Mouse (Mus musculus) lung, embryonic 15.5 days (tissue): Measurements from ENCODE around the gene Gstp1. TPM values are rescaled to one million over a fixed set of nuclear protein-coding genes. Genes with fewer than 3 reads are reported as not detected.
"Not testable (repeated sequence)": the region's sequence is repeated elsewhere in the genome, so short reads cannot be mapped to it uniquely, and the experiment has no call there.

ENCODE experiments used
- ATAC-seq: fragments of 200-750 bp; cut with Nextera tagmentation; 2 replicates; pipeline ENCODE4 v1.8.0; 2017; ENCODE audit warnings: moderate number of reproducible peaks, borderline replicate concordance; ENCODE audit not compliant: low FRiP score, low TSS enrichment; ENCODE audit errors: extremely low read depth
- H3K27ac ChIP-seq: fragments of 300-500 bp; sonication (generic); 2 replicates; pipeline ENCODE4 v1.5.1; 2015; ENCODE audit warnings: moderate library complexity, mild to moderate bottlenecking, inconsistent platforms
- H3K27me3 ChIP-seq: fragments of 300-500 bp; sonication (generic); 2 replicates; pipeline ENCODE4 v1.6.1; 2015; ENCODE audit warnings: inconsistent platforms
- H3K36me3 ChIP-seq: fragments of 300-500 bp; sonication (generic); 2 replicates; pipeline ENCODE4 v1.6.1; 2015; ENCODE audit warnings: inconsistent platforms
- H3K4me1 ChIP-seq: fragments of 300-500 bp; sonication (generic); 2 replicates; pipeline ENCODE4 v1.6.1; 2015; ENCODE audit warnings: inconsistent platforms
- H3K4me2 ChIP-seq: fragments of 300-500 bp; sonication (generic); 2 replicates; pipeline ENCODE4 v1.6.1; 2015; ENCODE audit warnings: inconsistent platforms, mild to moderate bottlenecking, moderate library complexity
- H3K4me3 ChIP-seq: fragments of 300-500 bp; sonication (generic); 2 replicates; pipeline ENCODE4 v1.5.1; 2015; ENCODE audit warnings: mild to moderate bottlenecking, inconsistent platforms
- H3K9ac ChIP-seq: fragments of 300-500 bp; sonication (generic); 2 replicates; pipeline ENCODE4 v1.6.1; 2015; ENCODE audit warnings: inconsistent platforms
- H3K9me3 ChIP-seq: fragments of 300-500 bp; sonication (generic); 2 replicates; pipeline ENCODE4 v1.6.1; 2016; ENCODE audit warnings: inconsistent platforms
- WGBS: fragments of 180-500 bp; shearing (Covaris S2); methylation state at CpG from one replicate; pipeline ENCODE4 v1.1.7; 2015; 5-methylcytosine and 5-hydroxymethylcytosine counted together
- polyA plus RNA-seq: library from polyadenylated mRNA; unstranded; fragments of >200 nt; fragmentation: Nextera tagmentation; extraction: Ambion mirVana; gene quantifications from 2 replicates; pipeline ENCODE4 v1.2.1, GENCODE M21; 2015

Gene Gstp1
- polyA plus RNA-seq, 1 experiment from 2014 or later, result 470 TPM

DNA sequence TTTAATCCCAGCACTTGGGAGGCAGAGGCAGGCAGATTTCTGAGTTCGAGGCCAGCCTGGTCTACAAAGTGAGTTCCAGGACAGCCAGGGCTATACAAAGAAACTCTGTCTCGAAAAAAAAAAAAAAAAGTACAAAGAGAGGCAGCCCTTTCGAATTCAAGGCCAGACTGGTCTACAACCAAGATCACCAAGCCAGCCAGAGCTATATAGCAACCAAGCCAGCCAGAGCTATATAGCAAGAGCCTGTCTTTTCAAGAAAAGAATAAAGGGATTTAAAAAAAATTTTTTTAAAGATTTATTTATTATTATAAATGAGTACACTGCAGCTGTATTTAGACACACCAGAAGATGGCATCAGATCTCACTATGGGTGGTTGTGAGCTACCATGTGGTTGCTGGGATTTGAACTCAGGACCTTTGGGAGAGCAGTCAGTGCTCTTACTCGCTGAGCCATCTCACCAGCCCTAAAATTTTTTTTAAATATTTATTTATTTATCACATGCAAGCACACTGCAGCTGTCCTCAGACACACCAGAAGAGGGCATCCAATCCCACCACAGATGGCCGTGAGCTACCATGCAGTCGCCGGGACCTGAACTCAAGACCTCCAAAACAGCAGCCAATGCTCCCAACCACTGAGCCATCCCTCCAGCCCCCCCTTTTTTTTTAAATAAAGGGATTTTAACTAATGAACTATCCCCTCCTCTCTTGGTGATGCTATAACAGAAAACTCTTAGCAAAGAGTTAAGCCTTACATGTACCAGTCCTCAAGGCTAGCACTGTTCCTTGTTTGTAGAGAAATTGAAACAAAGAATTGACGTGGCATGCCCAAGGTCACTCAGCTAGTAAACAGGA lies 22.5 kb upstream of the Gstp1 start:
- not testable (repeated sequence) for ATAC-seq, H3K4me3 ChIP-seq, H3K4me2 ChIP-seq, H3K4me1 ChIP-seq, H3K36me3 ChIP-seq, H3K27ac ChIP-seq, H3K9ac ChIP-seq, H3K27me3 ChIP-seq, H3K9me3 ChIP-seq
- WGBS, result 82% methylated on average over 8 of the region's 8 CpGs

DNA sequence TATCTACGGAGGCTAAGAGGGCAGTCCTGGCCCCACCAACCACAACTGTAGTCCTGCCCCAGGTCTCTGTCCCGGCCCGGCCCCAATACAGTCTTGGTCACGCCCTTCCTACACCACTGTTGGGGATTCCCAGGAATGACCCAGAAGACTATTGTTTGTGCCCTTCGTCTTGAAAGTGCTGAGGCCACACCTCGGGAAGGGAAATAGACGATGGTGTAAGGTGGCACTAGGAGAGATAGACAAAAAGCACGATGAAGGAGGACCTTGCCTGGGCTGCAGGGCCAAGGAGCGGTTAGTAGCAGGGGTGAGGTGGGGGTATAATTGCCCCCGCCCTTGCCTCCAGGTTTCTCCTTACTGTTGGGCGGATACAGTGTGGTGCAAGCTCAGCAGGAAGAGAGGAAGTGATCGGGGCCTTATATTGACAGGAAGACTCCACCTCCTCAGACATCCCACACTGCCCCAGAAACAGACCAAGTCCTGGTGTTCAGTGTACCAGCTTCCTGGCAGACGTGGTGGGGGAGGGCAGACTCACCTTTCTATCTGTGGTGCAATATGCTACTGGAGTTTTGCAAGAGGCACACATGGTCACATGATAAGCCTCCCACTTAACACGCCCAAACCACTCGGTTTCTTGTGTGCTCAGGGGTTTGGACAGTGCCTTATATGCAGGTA lies 21.4 kb upstream of the Gstp1 start, which contains the start of gene Gstp3:
Gstp3 (minus strand) TSS at position 501 of the 672 bp plus-strand sequence.
- Histone ChIP-seq H3K9me3 (no peaks in the 10 kb centered on the region), H3K27ac (no peak within 1 kb of the TSS), H3K36me3 (no peaks in the 10 kb centered on the region), H3K4me1 (no peaks in the 10 kb centered on the region), H3K9ac (no peak within 1 kb of the TSS), H3K4me3 (no peak within 1 kb of the TSS), H3K27me3 (peaks cover 4% of the 10 kb centered on the region; the same call in 1 of the 2 replicates), H3K4me2 (no peak within 1 kb of the TSS)
- ATAC-seq, result peak; percentile 39; the same call in 1 of the 2 replicates
- 63% methylated on average over 15 of the region's 15 CpGs for WGBS

- Histone ChIP-seq H3K36me3 (no peaks in the 10 kb centered on the region), H3K27ac (no peak overlapping the region), H3K4me1 (no peaks in the 10 kb centered on the region), H3K9ac (no peak overlapping the region), H3K4me3 (no peak overlapping the region), H3K4me2 (no peak overlapping the region), H3K27me3 (peaks cover 4% of the 10 kb centered on the region; the same call in 1 of the 2 replicates), H3K9me3 (no peaks in the 10 kb centered on the region)
- WGBS, result 85% methylated on average over 5 of the region's 5 CpGs
- ATAC-seq, result no peak
These were observed 20.8 kb upstream of the Gstp1 start for GRCm38 (mm10) chr19:4058581-4058980.

DNA sequence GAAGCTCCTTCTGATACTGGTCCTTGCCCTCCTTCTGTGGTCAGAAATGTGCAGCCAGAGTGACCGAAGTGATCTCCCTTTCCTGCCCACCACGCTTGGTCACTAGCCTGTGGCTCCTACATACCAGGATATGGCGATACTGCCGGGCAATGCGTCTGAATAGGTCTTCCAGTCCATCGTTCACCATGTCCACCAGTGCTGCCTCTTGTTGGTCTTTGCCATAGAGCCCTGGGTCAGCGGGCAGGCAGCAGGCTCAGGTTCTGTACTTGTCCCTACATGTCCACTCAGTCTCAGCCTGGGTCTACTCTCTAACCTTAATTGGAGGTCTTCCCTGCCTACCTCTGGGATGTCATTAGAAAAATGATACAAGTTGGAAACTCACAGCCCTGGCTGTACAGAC lies 20.2 kb upstream of the Gstp1 start:
- no peak for ATAC-seq
- Histone ChIP-seq H3K27me3 (peaks cover 4% of the 10 kb centered on the region; the same call in 1 of the 2 replicates), H3K4me3 (no peak overlapping the region), H3K4me1 (no peaks in the 10 kb centered on the region), H3K4me2 (no peak overlapping the region), H3K27ac (no peak overlapping the region), H3K9me3 (no peaks in the 10 kb centered on the region), H3K9ac (no peak overlapping the region), H3K36me3 (no peaks in the 10 kb centered on the region)
- WGBS, result 93% methylated on average over 7 of the region's 7 CpGs

DNA sequence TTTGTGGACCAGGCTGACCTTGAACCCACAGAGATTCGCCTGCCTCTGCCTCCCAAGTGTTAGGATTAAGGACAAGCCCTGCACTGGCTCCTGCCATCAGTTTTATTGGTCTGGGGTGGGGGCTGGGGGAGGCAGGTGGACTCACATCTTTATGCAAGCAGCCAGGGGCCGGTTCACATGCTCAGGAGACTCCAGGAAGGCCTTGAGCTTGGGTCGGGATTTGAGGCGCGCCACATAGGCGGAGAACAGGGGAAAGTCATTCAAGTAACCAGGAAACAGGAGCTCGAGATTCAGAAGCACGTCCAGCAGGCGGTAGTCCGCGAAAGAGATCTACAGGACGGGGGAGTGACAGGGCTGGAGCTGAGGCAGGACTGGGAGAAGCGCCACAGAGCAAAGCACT lies 19.6 kb upstream of the Gstp1 start:
- Histone ChIP-seq H3K4me1 (no peaks in the 10 kb centered on the region), H3K9ac (no peak overlapping the region), H3K4me2 (no peak overlapping the region), H3K9me3 (no peaks in the 10 kb centered on the region), H3K4me3 (no peak overlapping the region), H3K36me3 (no peaks in the 10 kb centered on the region), H3K27ac (no peak overlapping the region), H3K27me3 (peaks cover 4% of the 10 kb centered on the region; the same call in 1 of the 2 replicates)
- ATAC-seq, result no peak
- 80% methylated on average over 13 of the region's 13 CpGs for WGBS

- Histone ChIP-seq H3K9ac (no peak overlapping the region), H3K27ac (no peak overlapping the region)
These were observed 18.9 kb upstream of the Gstp1 start for GRCm38 (mm10) chr19:4056727-4057126.

GRCm38 (mm10) chr19:4055947-4056693 lies 18.3 kb upstream of the Gstp1 start:
- Histone ChIP-seq H3K4me3 (no peak overlapping the region), H3K9ac (no peak overlapping the region), H3K9me3 (no peaks in the 10 kb centered on the region), H3K4me2 (no peak overlapping the region), H3K27me3 (peaks cover 4% of the 10 kb centered on the region; the same call in 1 of the 2 replicates), H3K27ac (no peak overlapping the region), H3K4me1 (no peaks in the 10 kb centered on the region), H3K36me3 (no peaks in the 10 kb centered on the region)
- 42% methylated on average over 15 of the region's 15 CpGs for WGBS
- no peak for ATAC-seq

More at GRCm38 (mm10) chr19:4056727-4057126, 18.9 kb upstream of the Gstp1 start:
- no peaks in the 10 kb centered on the region for H3K4me1 ChIP-seq
- 44% methylated on average over 4 of the region's 4 CpGs for WGBS
- H3K36me3 ChIP-seq, result no peaks in the 10 kb centered on the region
- ATAC-seq, result no peak
- no peak overlapping the region for H3K4me3 ChIP-seq
- H3K9me3 ChIP-seq, result no peaks in the 10 kb centered on the region
- peaks cover 4% of the 10 kb centered on the region; the same call in 1 of the 2 replicates for H3K27me3 ChIP-seq
- H3K4me2 ChIP-seq, result no peak overlapping the region

GRCm38 (mm10) chr19:4055216-4055946 lies 17.6 kb upstream of the Gstp1 start:
- H3K27me3 ChIP-seq, result peaks cover 4% of the 10 kb centered on the region; the same call in 1 of the 2 replicates
- no peaks in the 10 kb centered on the region for H3K9me3 ChIP-seq
- no peak overlapping the region for H3K4me3 ChIP-seq
- no peak overlapping the region for H3K4me2 ChIP-seq
- no peak overlapping the region for H3K9ac ChIP-seq
- no peak overlapping the region for H3K27ac ChIP-seq
- 61% methylated on average over 8 of the region's 8 CpGs for WGBS
- no peaks in the 10 kb centered on the region for H3K36me3 ChIP-seq
- H3K4me1 ChIP-seq, result no peaks in the 10 kb centered on the region
- ATAC-seq, result no peak

DNA sequence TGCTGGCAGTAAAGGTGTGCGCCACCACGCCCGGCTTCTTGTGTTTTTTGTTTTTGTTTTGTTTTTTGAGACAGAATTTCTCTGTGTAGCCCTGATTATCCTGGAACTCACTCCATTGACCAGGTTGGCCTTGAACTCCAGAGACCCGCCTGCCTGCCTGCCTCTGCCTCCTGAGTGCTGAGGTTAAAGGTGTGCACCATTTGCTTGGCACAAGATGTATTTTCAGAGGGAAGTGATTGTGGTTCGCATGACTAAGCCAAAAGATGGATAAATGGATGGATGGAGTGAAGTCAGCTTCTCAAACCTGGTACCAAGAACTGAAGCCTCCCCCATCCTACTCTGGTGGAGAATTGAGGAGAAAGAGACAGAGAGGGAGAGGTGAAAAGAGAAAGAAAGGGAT lies 16.8 kb upstream of the Gstp1 start:
- 88% methylated on average over 5 of the region's 5 CpGs for WGBS
- no peak for ATAC-seq
- Histone ChIP-seq H3K9me3 (no peaks in the 10 kb centered on the region), H3K36me3 (no peaks in the 10 kb centered on the region), H3K27me3 (peaks cover 4% of the 10 kb centered on the region; the same call in 1 of the 2 replicates), H3K27ac (no peak overlapping the region), H3K9ac (no peak overlapping the region), H3K4me1 (no peaks in the 10 kb centered on the region), H3K4me3 (no peak overlapping the region), H3K4me2 (no peak overlapping the region)

DNA sequence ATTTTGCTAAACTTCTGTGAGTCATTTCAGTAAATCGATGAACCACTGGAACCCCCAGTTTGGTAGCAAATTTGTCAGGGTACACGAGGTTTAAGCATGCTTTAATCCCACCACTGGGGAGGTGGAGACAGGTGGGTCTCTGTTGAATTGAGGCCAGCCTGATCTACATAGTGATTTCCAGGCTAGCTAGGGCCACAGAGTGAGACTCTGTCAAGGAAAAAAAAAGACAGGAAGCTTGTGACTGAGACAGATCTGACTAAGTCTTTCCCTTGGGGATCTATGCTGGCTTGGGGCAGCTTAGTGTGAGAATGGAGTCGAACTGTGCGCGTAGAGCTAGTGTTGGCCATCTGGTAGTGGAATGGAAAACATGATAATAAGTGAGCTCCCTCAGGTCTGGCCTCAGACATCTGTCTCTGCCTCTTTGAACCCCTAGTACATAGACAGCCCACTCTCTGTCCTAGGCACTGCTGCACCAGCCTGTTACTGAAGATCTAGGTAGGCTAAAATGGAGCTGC lies 14.8 kb upstream of the Gstp1 start:
- 70% methylated on average over 5 of the region's 5 CpGs for WGBS
- Histone ChIP-seq H3K4me2 (no peak overlapping the region), H3K27ac (no peak overlapping the region), H3K4me1 (no peaks in the 10 kb centered on the region), H3K36me3 (no peaks in the 10 kb centered on the region), H3K4me3 (no peak overlapping the region), H3K27me3 (peaks cover 2% of the 10 kb centered on the region; the same call in 1 of the 2 replicates), H3K9ac (no peak overlapping the region), H3K9me3 (no peaks in the 10 kb centered on the region)
- ATAC-seq, result no peak
